Mouse (Mus musculus) monocyte, adult 5-6 weeks (primary cell): ENCODE data around the gene Itpr1. TPM values are rescaled to one million over a fixed set of nuclear protein-coding genes. Genes with fewer than 3 reads are reported as not detected.

ENCODE experiments used
- ATAC-seq: fragments of 153-309, 156-312 bp; replicated peaks from 2 replicates; pipeline ENCODE4 v1.8.0; 2017; ENCODE audit warnings: mild to moderate bottlenecking; ENCODE audit not compliant: low TSS enrichment, insufficient number of reproducible peaks, severe bottlenecking, poor library complexity, low FRiP score
- total RNA-seq: library from RNA; stranded (forward); fragments of 200-1000, 200-491, 200-594 nt; gene quantifications from 3 replicates; pipeline ENCODE4 v1.2.3, GENCODE M21; 2017

Gene Itpr1
- total RNA-seq: 89.4 to 121 TPM (median 102 TPM) in 3 replicates

GRCm38 (mm10) chr6:108212881-108213295, at the start of gene Itpr1:
Gene Itpr1 (plus strand): TSS chr6:108213096.
- peak; percentile 97 for ATAC-seq

- ATAC-seq: peak; percentile 80
These were observed 48.0 kb upstream of the Itpr1 start for GRCm38 (mm10) chr6:108164935-108165334.

- no peak for ATAC-seq
These were observed 47.3 kb upstream of the Itpr1 start for GRCm38 (mm10) chr6:108165598-108165997.

GRCm38 (mm10) chr6:108167946-108168680, 44.8 kb upstream of the Itpr1 start:
- no peak for ATAC-seq

- ATAC-seq: no peak
These were observed 44.2 kb upstream of the Itpr1 start for GRCm38 (mm10) chr6:108168723-108169122.

GRCm38 (mm10) chr6:108169466-108169865, 43.4 kb upstream of the Itpr1 start:
- no peak for ATAC-seq

GRCm38 (mm10) chr6:108172219-108172618, 40.7 kb upstream of the Itpr1 start:
- no peak for ATAC-seq

GRCm38 (mm10) chr6:108174181-108174580, 38.7 kb upstream of the Itpr1 start:
- no peak for ATAC-seq

GRCm38 (mm10) chr6:108179087-108179486, 33.8 kb upstream of the Itpr1 start:
- peak; percentile 45; the same call in 1 of the 2 replicates for ATAC-seq

- ATAC-seq: peak; percentile 87
These were observed 27.8 kb upstream of the Itpr1 start, which contains the start of gene Sumf1 for GRCm38 (mm10) chr6:108184847-108185684. Gene Sumf1 (minus strand): TSS chr6:108185582.

- no peak for ATAC-seq
These were observed 27.2 kb upstream of the Itpr1 start for GRCm38 (mm10) chr6:108185685-108186009.

GRCm38 (mm10) chr6:108190690-108191089, 22.2 kb upstream of the Itpr1 start:
- no peak for ATAC-seq

- ATAC-seq: no peak
These were observed 20.3 kb upstream of the Itpr1 start for GRCm38 (mm10) chr6:108192632-108193031.

- ATAC-seq: no peak
These were observed 16.2 kb upstream of the Itpr1 start for GRCm38 (mm10) chr6:108196665-108197064.

- ATAC-seq: peak; percentile 95
These were observed 15.8 kb upstream of the Itpr1 start for GRCm38 (mm10) chr6:108197117-108197516.

GRCm38 (mm10) chr6:108198286-108198685, 14.6 kb upstream of the Itpr1 start:
- ATAC-seq: no peak

- ATAC-seq: no peak
These were observed 8.6 kb upstream of the Itpr1 start for GRCm38 (mm10) chr6:108204322-108204721.

GRCm38 (mm10) chr6:108206145-108206544, 6.8 kb upstream of the Itpr1 start:
- no peak for ATAC-seq

GRCm38 (mm10) chr6:108206914-108207566, 5.9 kb upstream of the Itpr1 start:
- no peak for ATAC-seq
